Mouse (Mus musculus): ENCODE results near the gene Mansc4. TPM values are rescaled to one million over a fixed set of nuclear protein-coding genes. Genes with fewer than 3 reads are reported as not detected.

Gene Mansc4
- total and polyA plus RNA-seq, 2 experiments from 2014 or later = 1.6 TPM

DNA sequence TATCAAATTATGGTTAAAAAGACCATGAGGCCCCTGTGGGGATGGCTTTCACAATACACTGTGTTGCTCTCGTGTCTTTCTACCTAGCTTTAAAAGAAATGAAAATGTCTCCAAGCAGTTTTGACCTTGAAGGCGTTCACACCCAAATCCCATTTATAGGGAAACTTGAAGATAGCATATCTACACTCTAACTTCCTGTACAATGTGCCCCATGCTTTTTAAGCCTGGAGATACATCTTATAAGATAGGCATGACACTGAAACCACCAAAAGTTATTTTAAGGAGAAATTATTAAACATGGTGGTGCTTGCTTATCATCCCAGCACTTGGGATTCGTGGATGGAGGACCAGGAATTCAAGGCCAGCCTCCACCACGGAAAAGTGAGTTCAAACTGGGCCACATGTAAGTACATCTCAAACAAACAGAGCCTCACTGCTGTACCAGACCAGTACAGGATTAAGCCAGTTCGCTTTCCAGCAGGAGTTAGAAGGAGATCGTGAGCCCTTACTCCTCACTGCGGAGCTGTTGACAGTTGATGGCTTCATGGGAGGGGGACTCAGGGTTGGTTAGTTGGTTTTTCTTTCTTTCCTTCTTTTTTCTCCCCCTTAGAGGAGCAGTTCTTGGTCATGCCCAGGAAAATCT, 1.3 kb downstream of the Mansc4 start:
- TF ChIP-seq CTCF (IDR thresholded peaks at IDR 0.05; ENCODE audit: low read depth) = no peak
- Histone ChIP-seq H3K9ac (no peak overlapping the region), H3K36me3 (ENCODE audit: insufficient read depth) (no peaks in the 10 kb centered on the region), H3K27me3 (ENCODE audit: insufficient read depth, low read length) (no peaks in the 10 kb centered on the region), H3K27ac (ENCODE audit: low read depth, low read length) (no peak overlapping the region), H3K4me1 (ENCODE audit: insufficient read depth) (no peaks in the 10 kb centered on the region), H3K4me2 (ENCODE audit: low read depth) (no peak overlapping the region), H3K4me3 (ENCODE audit: low read depth, low read length) (no peak overlapping the region), H3K9me3 (ENCODE audit: low read length) (no peaks in the 10 kb centered on the region)
- WGBS = 63% methylated on average over 7 of the region's 7 CpGs
- ATAC-seq = no peak
- no peak for DNase-seq

DNA sequence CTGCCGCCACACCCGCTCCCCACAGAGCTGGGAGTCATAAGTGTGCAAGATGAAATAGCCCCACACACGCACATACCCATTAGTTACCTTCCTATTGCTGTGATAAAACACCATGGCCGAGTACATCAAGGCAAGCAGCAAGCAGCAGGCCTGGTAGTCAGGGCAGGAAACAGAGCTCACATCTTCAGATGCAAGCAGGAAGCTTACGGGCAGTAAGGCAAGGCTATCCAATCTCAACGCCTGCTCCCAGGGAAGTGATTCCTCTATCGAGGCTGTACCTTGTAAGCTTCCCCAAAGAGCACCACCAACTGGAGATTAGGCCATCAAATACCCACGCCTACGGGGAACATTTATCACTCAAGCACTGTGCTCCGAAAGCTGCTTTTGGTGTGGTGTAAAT, 6.9 kb downstream of the Mansc4 start:
- WGBS = 95% methylated on average over 10 of the region's 10 CpGs
- no peak overlapping the region for H3K27ac ChIP-seq (ENCODE audit: low read depth, low read length)
- H3K36me3 ChIP-seq (ENCODE audit: insufficient read depth) = no peaks in the 10 kb centered on the region; the same call in 1 of the 2 replicates
- no peak for DNase-seq
- ATAC-seq = no peak
- H3K4me1 ChIP-seq (ENCODE audit: insufficient read depth) = no peaks in the 10 kb centered on the region
- no peaks in the 10 kb centered on the region for H3K27me3 ChIP-seq (ENCODE audit: insufficient read depth, low read length)
- no peak overlapping the region for H3K4me3 ChIP-seq (ENCODE audit: low read depth, low read length)
- TF ChIP-seq CTCF (IDR thresholded peaks at IDR 0.05; ENCODE audit: low read depth) = no peak
- H3K9ac ChIP-seq = no peak overlapping the region
- no peak overlapping the region for H3K4me2 ChIP-seq (ENCODE audit: low read depth)
- no peaks in the 10 kb centered on the region for H3K9me3 ChIP-seq (ENCODE audit: low read length)

GRCm38 (mm10) chr6:147076878-147077277, 10.0 kb downstream of the Mansc4 start:
- Histone ChIP-seq H3K9ac (no peak overlapping the region), H3K4me2 (ENCODE audit: low read depth) (no peak overlapping the region), H3K27me3 (ENCODE audit: insufficient read depth, low read length) (no peaks in the 10 kb centered on the region), H3K36me3 (ENCODE audit: insufficient read depth) (no peaks in the 10 kb centered on the region; the same call in 1 of the 2 replicates), H3K9me3 (ENCODE audit: low read length) (no peaks in the 10 kb centered on the region), H3K4me1 (ENCODE audit: insufficient read depth) (no peaks in the 10 kb centered on the region), H3K4me3 (ENCODE audit: low read depth, low read length) (no peak overlapping the region), H3K27ac (ENCODE audit: low read depth, low read length) (no peak overlapping the region)
- no peak for TF ChIP-seq CTCF (IDR thresholded peaks at IDR 0.05; ENCODE audit: low read depth)
- 75% methylated on average over 8 of the region's 8 CpGs for WGBS
- ATAC-seq (0 out of 2 replicates have a peak, but pooled peaks have one; percentile 26), DNase-seq (no peak)

GRCm38 (mm10) chr6:147075808-147076387, 10.9 kb downstream of the Mansc4 start:
- Histone ChIP-seq H3K9ac (no peak overlapping the region), H3K4me3 (ENCODE audit: low read depth, low read length) (no peak overlapping the region), H3K36me3 (ENCODE audit: insufficient read depth) (peaks cover 9% of the 10 kb centered on the region), H3K27me3 (ENCODE audit: insufficient read depth, low read length) (no peaks in the 10 kb centered on the region), H3K9me3 (ENCODE audit: low read length) (no peaks in the 10 kb centered on the region), H3K27ac (ENCODE audit: low read depth, low read length) (peak overlapping the region; percentile 50; the same call in 1 of the 2 replicates), H3K4me2 (ENCODE audit: low read depth) (no peak overlapping the region), H3K4me1 (ENCODE audit: insufficient read depth) (no peaks in the 10 kb centered on the region)
- 11% methylated on average over 5 of the region's 5 CpGs for WGBS
- ATAC-seq = peak; percentile 91
- peak; percentile 26 for TF ChIP-seq CTCF (IDR thresholded peaks at IDR 0.05; ENCODE audit: low read depth)
- peak; percentile 48 for DNase-seq

GRCm38 (mm10) chr6:147064944-147065261, 21.9 kb downstream of the Mansc4 start:
- H3K27me3 ChIP-seq (ENCODE audit: insufficient read depth, low read length) = no peaks in the 10 kb centered on the region
- no peak overlapping the region for H3K4me3 ChIP-seq (ENCODE audit: low read depth, low read length)
- no peaks in the 10 kb centered on the region for H3K4me1 ChIP-seq (ENCODE audit: insufficient read depth)
- H3K9me3 ChIP-seq (ENCODE audit: low read length) = no peaks in the 10 kb centered on the region
- WGBS = 90% methylated on average over 6 of the region's 6 CpGs
- H3K36me3 ChIP-seq (ENCODE audit: insufficient read depth) = peaks cover 33% of the 10 kb centered on the region
- DNase-seq = no peak
- no peak overlapping the region for H3K4me2 ChIP-seq (ENCODE audit: low read depth)
- no peak for ATAC-seq
- no peak for TF ChIP-seq CTCF (IDR thresholded peaks at IDR 0.05; ENCODE audit: low read depth)
- H3K27ac ChIP-seq (ENCODE audit: low read depth, low read length) = no peak overlapping the region
- no peak overlapping the region for H3K9ac ChIP-seq

DNA sequence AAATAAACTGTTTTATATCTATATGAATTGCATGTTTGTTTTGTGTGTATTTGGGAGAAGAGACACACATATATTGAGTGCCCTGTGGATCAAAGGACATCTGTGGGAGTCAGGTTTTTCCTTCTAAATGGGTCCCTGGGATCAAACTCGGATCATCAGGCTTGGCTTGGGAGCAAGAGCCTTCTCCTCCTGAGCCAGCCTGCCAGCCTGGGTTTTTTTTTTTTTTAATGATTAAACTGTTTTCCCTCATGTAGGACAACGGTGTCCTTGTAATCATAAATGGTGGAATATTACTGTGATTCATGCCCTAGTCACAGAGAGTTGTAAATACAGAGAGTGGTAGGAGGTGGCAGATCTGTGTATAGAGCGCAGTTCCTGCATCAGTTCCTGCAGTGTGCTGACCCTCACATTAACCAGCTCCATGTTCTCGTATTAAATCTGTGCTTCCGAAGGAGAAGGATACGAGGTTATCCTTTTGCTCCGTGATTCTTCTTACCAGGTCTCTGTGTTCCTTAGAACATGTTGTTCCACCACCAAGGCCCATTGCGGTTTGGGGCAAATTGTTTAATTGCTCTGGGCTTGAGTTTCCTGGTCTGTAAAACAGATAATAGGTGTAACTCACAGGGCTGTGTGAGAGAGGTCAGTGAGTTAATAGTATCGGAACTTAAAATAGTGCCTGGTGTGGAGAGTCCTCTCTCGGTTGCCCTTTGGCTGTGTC, 22.4 kb downstream of the Mansc4 start:
- Histone ChIP-seq H3K9ac (no peak overlapping the region), H3K36me3 (ENCODE audit: insufficient read depth) (peaks cover 28% of the 10 kb centered on the region), H3K4me1 (ENCODE audit: insufficient read depth) (no peaks in the 10 kb centered on the region), H3K9me3 (ENCODE audit: low read length) (no peaks in the 10 kb centered on the region), H3K4me2 (ENCODE audit: low read depth) (no peak overlapping the region), H3K27ac (ENCODE audit: low read depth, low read length) (no peak overlapping the region), H3K4me3 (ENCODE audit: low read depth, low read length) (no peak overlapping the region), H3K27me3 (ENCODE audit: insufficient read depth, low read length) (no peaks in the 10 kb centered on the region)
- no peak for DNase-seq
- 94% methylated on average over 10 of the region's 10 CpGs for WGBS
- no peak for TF ChIP-seq CTCF (IDR thresholded peaks at IDR 0.05; ENCODE audit: low read depth)
- no peak for ATAC-seq

- DNase-seq (no peak), ATAC-seq (no peak)
- Histone ChIP-seq H3K4me3 (ENCODE audit: low read depth, low read length) (no peak overlapping the region), H3K36me3 (ENCODE audit: insufficient read depth) (peaks cover 33% of the 10 kb centered on the region), H3K4me1 (ENCODE audit: insufficient read depth) (no peaks in the 10 kb centered on the region), H3K4me2 (ENCODE audit: low read depth) (no peak overlapping the region), H3K9ac (no peak overlapping the region), H3K9me3 (ENCODE audit: low read length) (no peaks in the 10 kb centered on the region), H3K27me3 (ENCODE audit: insufficient read depth, low read length) (no peaks in the 10 kb centered on the region), H3K27ac (ENCODE audit: low read depth, low read length) (no peak overlapping the region)
- TF ChIP-seq CTCF (IDR thresholded peaks at IDR 0.05; ENCODE audit: low read depth) = no peak
- WGBS = 75% methylated on average over 7 of the region's 7 CpGs
Observed at GRCm38 (mm10) chr6:147062694-147063093, 24.1 kb downstream of the Mansc4 start.
